Comparison of ENCODE assay signal across 25 mouse cellular contexts in the genomic region with DNA sequence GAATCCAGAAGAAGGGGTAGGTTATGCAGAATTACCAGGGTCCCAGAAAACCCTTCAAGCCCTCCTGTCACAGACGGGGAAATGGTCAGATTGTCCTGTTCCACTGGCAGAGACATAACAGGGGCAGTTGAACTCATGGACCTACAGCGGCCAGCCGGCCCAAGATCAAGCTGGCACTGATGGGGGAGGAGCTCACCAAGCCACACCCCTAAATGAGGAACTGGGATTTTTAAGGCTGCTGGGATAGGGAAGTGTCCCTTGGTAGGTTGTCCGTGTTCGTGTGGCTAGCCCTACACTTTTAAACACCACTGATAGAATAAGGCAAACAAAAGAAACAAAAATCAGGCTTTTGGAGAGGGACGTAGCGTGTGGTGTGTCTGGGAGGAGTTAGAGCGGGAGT.
"Had no signal": no experiment of that assay in that cellular context is flagged by ENCODE, and none has a peak within 500 bp of the region (broad histone marks: within the 10 kb centered on the region; RNA-seq: fewer than 3 reads in every experiment).

No protein-coding gene starts in this region.

- H3K9ac ChIP-seq: kidney, embryonic 15.5 days; limb, embryonic 13.5 days; liver, embryonic 12.5 days; liver, embryonic 15.5 days; lung, embryonic 15.5 days; midbrain, embryonic 13.5 days; neural tube, embryonic 12.5 days; neural tube, embryonic 15.5 days; stomach, embryonic 15.5 days had no signal

- DNase-seq: kidney, adult 11 months; kidney, adult 8-10 months; kidney, postnatal 10 days; kidney, postnatal 36 days; layer of hippocampus, postnatal 36 days; left cerebral cortex, postnatal 4 days; liver; lung, adult 18-20 months; lung, postnatal 10 days; lung, postnatal 36 days; retina, postnatal 1 day; right cerebral cortex, postnatal 25 days; spleen, adult 18-20 months; thymus, adult 2 months; thymus, postnatal 14 days; thymus, postnatal 4 days had no signal

- H3K4me1 ChIP-seq: kidney, embryonic 15.5 days; limb, embryonic 13.5 days; liver, embryonic 12.5 days; lung, embryonic 15.5 days; midbrain, embryonic 13.5 days; neural tube, embryonic 12.5 days; neural tube, embryonic 15.5 days; stomach, embryonic 15.5 days had no signal

- ATAC-seq: liver, embryonic 12.5 days; midbrain, embryonic 13.5 days had no signal

- H3K36me3 ChIP-seq: kidney, embryonic 15.5 days; limb, embryonic 13.5 days; liver, embryonic 12.5 days; liver, embryonic 15.5 days; lung, embryonic 15.5 days; midbrain, embryonic 13.5 days; neural tube, embryonic 12.5 days; neural tube, embryonic 15.5 days; stomach, embryonic 15.5 days had no signal

- H3K27me3 ChIP-seq: lung, embryonic 15.5 days; stomach, embryonic 15.5 days had no signal

- H3K9me3 ChIP-seq: kidney, embryonic 15.5 days; liver, embryonic 12.5 days; liver, embryonic 15.5 days; lung, embryonic 15.5 days; neural tube, embryonic 15.5 days; stomach, embryonic 15.5 days had no signal

- H3K27ac ChIP-seq: kidney, embryonic 15.5 days; limb, embryonic 13.5 days; liver, embryonic 12.5 days; liver, embryonic 15.5 days; lung, embryonic 15.5 days; midbrain, embryonic 13.5 days; neural tube, embryonic 12.5 days; neural tube, embryonic 15.5 days; stomach, embryonic 15.5 days had no signal

- H3K4me3 ChIP-seq: kidney, embryonic 15.5 days; limb, embryonic 13.5 days; liver, embryonic 12.5 days; liver, embryonic 15.5 days; lung, embryonic 15.5 days; midbrain, embryonic 13.5 days; neural tube, embryonic 12.5 days; neural tube, embryonic 15.5 days; stomach, embryonic 15.5 days had no signal

- H3K4me2 ChIP-seq: kidney, embryonic 15.5 days; limb, embryonic 13.5 days; liver, embryonic 12.5 days; liver, embryonic 15.5 days; lung, embryonic 15.5 days; midbrain, embryonic 13.5 days; neural tube, embryonic 12.5 days; neural tube, embryonic 15.5 days; stomach, embryonic 15.5 days had no signal
